Mouse (Mus musculus) spleen, adult 2 months (tissue): ENCODE data around the gene Fam207a.

Experiments used
- CTCF ChIP-seq: fragments of 200-500 bp; IDR thresholded peaks from 2 replicates; pipeline ENCODE4 v1.5.1; 2011; ENCODE audit warnings: mild to moderate bottlenecking, inconsistent platforms; ENCODE audit not compliant: insufficient read depth, insufficient read length, insufficient replicate concordance; ENCODE audit errors: extremely low read depth
- POLR2A ChIP-seq: fragments of 200-500 bp; IDR thresholded peaks from 2 replicates; pipeline ENCODE4 v1.6.1; 2011; ENCODE audit warnings: low read depth, low read length, inconsistent platforms

DNA sequence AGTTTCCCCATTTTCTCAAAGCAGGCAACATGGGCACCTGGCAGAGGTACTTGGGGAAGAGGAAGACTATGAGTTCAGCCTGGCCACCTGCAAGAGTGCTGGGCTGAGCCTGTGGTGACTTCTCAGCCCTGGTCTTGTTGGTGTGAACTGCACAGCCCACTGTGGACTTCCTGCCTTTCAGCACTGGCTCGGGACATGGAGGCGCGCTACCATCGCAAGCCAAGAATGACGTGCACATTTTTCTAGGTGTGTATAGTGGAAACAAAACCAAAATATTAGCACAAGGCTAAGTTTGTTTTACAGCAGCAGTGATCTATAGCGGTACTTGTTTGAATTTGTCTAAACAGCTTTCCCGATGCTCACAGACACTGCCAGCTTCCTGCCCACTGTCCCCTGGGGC, 44.1 kb downstream of the Fam207a start:
- TF ChIP-seq POLR2A: no peak
- TF ChIP-seq CTCF: no peak
